Mouse (Mus musculus) lung, postnatal 36 days (tissue): ENCODE results near the gene Chrm4.

ENCODE experiments used
- DNase-seq: peaks from one replicate; pipeline ENCODE4 v3.0.0; 2022; ENCODE audit warnings: mixed read lengths

The Chrm4 gene

GRCm38 (mm10) chr2:91922586-91923414, 4.2 kb upstream of the Chrm4 start:
- no peak for DNase-seq

GRCm38 (mm10) chr2:91923415-91924337, 3.4 kb upstream of the Chrm4 start:
- peak; percentile 80 for DNase-seq

- no peak for DNase-seq
Observed at GRCm38 (mm10) chr2:91924726-91925125, 2.3 kb upstream of the Chrm4 start.

GRCm38 (mm10) chr2:91925442-91925841, 1.6 kb upstream of the Chrm4 start:
- no peak for DNase-seq

GRCm38 (mm10) chr2:91927826-91928533, 931 bp downstream of the Chrm4 start:
- peak; percentile 91 for DNase-seq

GRCm38 (mm10) chr2:91928534-91929350, 1.7 kb downstream of the Chrm4 start:
- DNase-seq = no peak

GRCm38 (mm10) chr2:91929455-91929854, 2.4 kb downstream of the Chrm4 start:
- no peak for DNase-seq

- DNase-seq = peak; percentile 80
Observed at GRCm38 (mm10) chr2:91929936-91930335, 2.9 kb downstream of the Chrm4 start.

- no peak for DNase-seq
Observed at GRCm38 (mm10) chr2:91930761-91931291, 3.8 kb downstream of the Chrm4 start.

- no peak for DNase-seq
Observed at GRCm38 (mm10) chr2:91931328-91932159, 4.5 kb downstream of the Chrm4 start.

- no peak for DNase-seq
Observed at GRCm38 (mm10) chr2:91932160-91932711, 5.2 kb downstream of the Chrm4 start, which contains the start of gene Mdk. TSS of gene Mdk (minus strand) at chr2:91932297.

- DNase-seq = no peak
Observed at GRCm38 (mm10) chr2:91932737-91933350, 5.8 kb downstream of the Chrm4 start.

- no peak for DNase-seq
Observed at GRCm38 (mm10) chr2:91933471-91933870, 6.4 kb downstream of the Chrm4 start.

- DNase-seq = no peak
Observed at GRCm38 (mm10) chr2:91934016-91934415, 7.0 kb downstream of the Chrm4 start.

- no peak for DNase-seq
Observed at GRCm38 (mm10) chr2:91934826-91935525, 7.9 kb downstream of the Chrm4 start.

- DNase-seq = no peak
Observed at GRCm38 (mm10) chr2:91936154-91936553, 9.1 kb downstream of the Chrm4 start.

- DNase-seq = no peak
Observed at GRCm38 (mm10) chr2:91939303-91939935, 12.4 kb downstream of the Chrm4 start.

- DNase-seq = no peak
Observed at GRCm38 (mm10) chr2:91942356-91942755, 15.3 kb downstream of the Chrm4 start.
